Mouse (Mus musculus): Measurements from ENCODE around the gene Trim12a.
"Not testable (repeated sequence)": the region's sequence is repeated elsewhere in the genome, so short reads cannot be mapped to it uniquely, and the experiment has no call there.

GRCm38 (mm10) chr7:104329171-104329570, 13.9 kb upstream of the Trim12a start, which contains the start of gene Trim34b:
- TF ChIP-seq POLR2A (IDR thresholded peaks at IDR 0.05; ENCODE audit: borderline replicate concordance, control insufficient read depth, low read depth, low read length); CTCF (IDR thresholded peaks at IDR 0.05; ENCODE audit: control insufficient read depth, insufficient read depth, low read length): not testable (repeated sequence)

Data from bone marrow, adult 2 months (tissue).